Mouse (Mus musculus) heart, postnatal 10 days (tissue): ENCODE results near the gene Pdgfc. TPM values are rescaled to one million over a fixed set of nuclear protein-coding genes. Genes with fewer than 3 reads are reported as not detected.

Source experiments
- DNase-seq, 2 experiments: peaks; one replicate each; pipeline ENCODE4 v3.0.0; 2021
- intact Hi-C: fragments of 180-260 bp; cut with DNase I; formaldehyde crosslinking; loops from one replicate; pipeline ENCODE4 v1.15.1; 2025
- total RNA-seq, 2 experiments: library from RNA; stranded (reverse); gene quantifications; 2 replicates each; pipeline ENCODE4 v1.2.3; 2021

Gene Pdgfc
- total RNA-seq, 2 experiments from 2014 or later, result 2.5 TPM

- no peak for DNase-seq
- intact Hi-C loops, result no loop called here
These were observed 8.6 kb downstream of the Pdgfc start for GRCm38 (mm10) chr3:81044653-81045343.

DNA sequence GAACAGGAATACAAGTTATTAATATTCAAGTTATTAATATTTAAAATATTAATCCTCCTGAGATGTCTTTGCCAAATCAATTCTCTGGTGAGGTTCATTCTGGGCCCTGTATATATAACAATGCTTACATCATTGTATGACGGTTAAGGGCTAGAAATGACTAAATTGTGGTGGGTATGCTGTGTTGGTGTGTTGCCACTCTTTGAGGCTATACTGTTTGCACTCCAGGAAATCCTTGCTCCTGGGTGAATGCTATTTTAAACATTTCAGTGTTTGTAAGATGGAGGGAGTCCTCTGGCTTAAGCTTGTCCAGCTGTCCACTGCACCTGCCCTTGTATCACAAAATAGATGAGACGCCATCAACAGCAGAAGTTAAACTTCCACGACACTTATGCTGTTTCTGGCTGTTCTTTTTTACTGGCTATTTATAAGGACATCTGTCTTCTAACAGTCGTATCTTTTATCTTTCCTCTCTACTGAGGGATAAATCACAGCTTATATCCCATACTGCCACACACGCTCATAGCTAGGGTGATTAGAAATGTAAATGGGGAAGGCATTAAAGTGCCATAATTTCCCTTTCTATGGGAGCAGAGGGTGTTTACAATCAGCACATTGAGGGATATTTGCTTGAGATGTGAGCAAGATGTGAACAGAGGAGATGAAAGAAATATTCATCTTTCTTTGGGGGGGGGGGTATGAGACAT, 9.3 kb downstream of the Pdgfc start:
- intact Hi-C loops, result no loop called here
- no peak for DNase-seq

GRCm38 (mm10) chr3:81046652-81047607, 10.7 kb downstream of the Pdgfc start:
- intact Hi-C loops, result no loop called here
- DNase-seq, result no peak

DNA sequence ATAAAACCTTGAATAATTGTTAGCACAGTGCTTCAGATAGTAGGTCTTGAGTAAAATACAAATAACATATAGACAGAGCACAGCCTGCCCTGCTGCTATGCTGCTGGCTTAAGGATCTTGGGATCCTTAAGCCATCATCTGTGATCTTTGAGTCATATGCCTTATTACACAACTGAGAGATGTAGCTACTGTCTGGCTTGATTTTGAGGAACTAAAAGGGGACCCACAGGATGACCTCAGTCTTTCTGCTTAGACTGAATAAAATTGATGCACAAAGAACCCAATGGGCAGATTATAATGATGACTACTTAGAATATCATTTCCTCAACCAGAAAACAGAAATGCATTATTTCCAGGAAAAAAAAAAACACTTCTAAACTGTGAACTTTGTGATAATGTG, 15.3 kb downstream of the Pdgfc start:
- intact Hi-C loops, result no loop called here
- no peak for DNase-seq

DNA sequence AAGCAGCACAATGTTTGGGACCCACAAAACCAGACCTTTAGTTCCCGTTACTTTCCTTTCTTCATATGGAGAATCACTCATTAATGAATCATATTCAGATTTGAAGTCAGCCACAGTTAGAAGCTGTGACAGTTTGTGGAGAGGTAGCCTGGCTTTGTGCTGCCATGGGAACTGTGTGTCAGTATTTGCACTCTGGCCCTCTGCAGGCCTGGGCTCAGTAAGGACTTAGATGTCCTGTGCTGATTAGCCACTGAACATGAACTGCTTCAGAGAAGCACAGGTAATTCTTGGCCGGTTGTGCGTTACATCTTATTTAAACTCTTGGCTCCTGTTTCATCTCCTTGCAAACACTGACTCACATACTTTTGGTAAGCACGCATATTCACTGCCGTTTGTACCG, 16.2 kb downstream of the Pdgfc start:
- intact Hi-C loops, result no loop called here

DNA sequence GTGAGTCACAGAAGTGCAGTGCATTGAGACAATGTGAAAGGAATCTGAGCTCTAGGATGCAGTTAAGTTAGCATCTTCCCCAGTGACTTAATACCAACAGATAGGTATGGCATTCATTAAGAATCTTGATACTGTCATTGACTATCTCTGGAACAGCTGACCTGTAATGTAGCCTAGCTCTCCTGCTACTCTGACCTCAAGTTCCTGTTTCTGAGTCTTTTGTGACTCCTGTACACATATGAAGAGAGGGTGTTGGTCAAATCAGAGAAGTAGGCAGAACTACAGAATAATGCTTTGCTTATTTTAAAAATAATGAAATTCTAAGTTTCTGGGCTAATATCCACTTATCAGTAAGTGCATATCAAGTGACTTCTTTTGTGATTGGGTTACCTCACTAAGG, 17.9 kb downstream of the Pdgfc start:
- intact Hi-C loops, result no loop called here
- no peak for DNase-seq

More for the DNA sequence above, 16.2 kb downstream of the Pdgfc start:
- no peak for DNase-seq

DNA sequence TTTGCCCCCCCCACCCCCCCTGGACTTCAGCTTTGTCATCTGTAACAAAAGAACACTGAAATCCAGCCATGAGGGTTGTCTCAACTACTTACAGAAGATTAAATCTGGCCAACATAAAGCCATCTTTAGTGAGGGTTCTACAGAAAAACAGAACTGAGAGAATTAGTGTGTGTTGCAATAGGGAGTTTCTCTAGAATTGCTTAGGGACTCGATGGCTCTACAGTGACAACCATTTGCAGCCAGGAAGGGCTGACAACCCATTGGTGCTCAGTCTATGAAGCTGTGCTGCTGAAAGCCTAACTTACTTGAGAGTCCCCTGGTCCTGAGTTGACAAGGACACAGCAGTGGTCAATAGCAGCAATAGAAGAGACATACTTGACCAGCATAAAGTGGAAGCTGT, 21.5 kb downstream of the Pdgfc start:
- intact Hi-C loops, result no loop called here
- DNase-seq, result no peak

GRCm38 (mm10) chr3:81058527-81059031, 22.4 kb downstream of the Pdgfc start:
- intact Hi-C loops, result no loop called here
- DNase-seq, result no peak

- DNase-seq, result no peak
These were observed 32.3 kb downstream of the Pdgfc start for GRCm38 (mm10) chr3:81068550-81068949.

DNA sequence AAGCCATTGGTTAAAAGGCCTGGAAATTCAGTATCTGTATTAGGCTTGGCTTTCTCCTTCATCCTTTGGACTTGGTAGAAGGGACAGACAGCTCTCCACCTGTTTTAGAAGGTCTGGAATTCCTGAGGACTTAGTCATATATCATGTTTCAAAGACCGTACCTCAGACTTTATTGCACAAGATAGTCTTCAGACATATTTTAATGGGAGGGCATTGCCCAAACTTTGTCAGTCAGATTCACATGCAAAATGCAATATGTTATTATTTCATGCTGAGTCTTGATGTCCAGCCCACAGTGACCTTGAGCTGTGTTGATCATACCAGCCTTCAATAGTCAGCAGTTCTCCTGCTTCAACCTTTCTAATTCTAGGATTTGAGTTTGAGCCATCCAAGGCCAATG, 64.9 kb downstream of the Pdgfc start:
- intact Hi-C loops, result no loop called here
- no peak for DNase-seq

More at GRCm38 (mm10) chr3:81068550-81068949, 32.3 kb downstream of the Pdgfc start:
- intact Hi-C loops, result no loop called here

GRCm38 (mm10) chr3:81102158-81102876, 66.1 kb downstream of the Pdgfc start:
- intact Hi-C loops, result no loop called here
- no peak for DNase-seq

- DNase-seq, result no peak
- intact Hi-C loops, result no loop called here
These were observed 66.7 kb downstream of the Pdgfc start for GRCm38 (mm10) chr3:81102877-81103420.

- DNase-seq, result no peak
- intact Hi-C loops, result no loop called here
These were observed 71.3 kb downstream of the Pdgfc start for GRCm38 (mm10) chr3:81107515-81107914.

DNA sequence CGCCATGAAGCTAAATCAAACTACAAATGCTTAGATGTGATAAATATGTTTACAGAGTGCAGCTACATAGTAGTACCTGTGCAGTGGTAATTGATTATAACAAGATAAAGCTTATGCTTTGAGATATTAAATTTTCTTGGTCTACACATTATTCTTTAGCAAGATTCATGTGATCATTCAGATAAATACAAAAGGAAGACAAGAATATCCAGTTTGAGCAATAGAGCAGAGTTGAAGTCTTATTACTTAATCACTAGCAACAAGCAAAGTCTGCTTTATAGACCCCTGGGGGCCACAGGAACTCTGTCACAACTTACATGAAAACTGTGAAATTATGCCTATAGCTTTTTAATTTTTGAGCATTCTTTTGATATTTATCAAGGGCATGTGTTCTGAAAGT, 74.8 kb downstream of the Pdgfc start:
- intact Hi-C loops, result no loop called here
- DNase-seq, result no peak

- intact Hi-C loops, result no loop called here
- no peak for DNase-seq
These were observed 76.7 kb downstream of the Pdgfc start for GRCm38 (mm10) chr3:81112892-81113291.

- intact Hi-C loops, result no loop called here
- DNase-seq, result no peak
These were observed 84.4 kb downstream of the Pdgfc start for GRCm38 (mm10) chr3:81120664-81121063.

DNA sequence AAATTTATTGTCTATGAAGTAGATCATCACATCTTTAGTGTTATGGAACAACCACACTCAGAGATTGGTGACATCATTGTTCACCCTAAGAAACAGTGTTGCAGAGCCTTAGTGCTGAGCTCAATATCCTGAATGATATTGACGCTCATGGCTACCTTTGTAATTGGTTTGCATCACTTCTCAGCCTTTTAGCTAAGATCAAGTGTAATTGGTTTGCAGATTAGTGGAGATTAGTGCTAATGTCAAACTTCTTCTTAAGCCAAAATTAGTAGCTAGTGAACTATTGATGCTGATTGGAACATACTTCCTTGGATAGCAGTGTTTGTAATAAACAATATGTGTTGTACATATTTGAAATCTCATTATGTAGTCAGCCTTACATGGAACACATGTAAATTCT, 85.5 kb downstream of the Pdgfc start:
- DNase-seq, result no peak
- intact Hi-C loops, result no loop called here

DNA sequence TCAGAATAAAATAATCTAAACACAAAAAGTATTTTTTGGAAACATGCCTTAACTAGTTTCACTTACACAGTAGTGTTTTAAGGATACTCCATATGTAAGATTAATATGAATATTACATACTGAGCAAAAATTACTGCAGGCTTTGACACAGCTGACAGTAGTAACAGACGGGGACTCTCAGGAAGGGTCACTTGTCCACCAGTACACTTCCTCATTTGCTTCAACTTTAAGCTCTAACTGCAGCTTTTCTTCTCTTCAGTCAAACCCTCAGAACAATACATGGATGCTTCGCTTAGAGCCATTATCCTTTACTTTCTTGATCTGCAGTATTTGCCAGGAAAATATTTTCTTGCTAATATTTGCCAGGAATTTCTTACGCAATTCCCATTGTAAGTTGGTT, 87.2 kb downstream of the Pdgfc start:
- intact Hi-C loops, result no loop called here
- DNase-seq, result no peak

GRCm38 (mm10) chr3:81127013-81127412, 90.8 kb downstream of the Pdgfc start:
- intact Hi-C loops, result no loop called here
- DNase-seq, result no peak

DNA sequence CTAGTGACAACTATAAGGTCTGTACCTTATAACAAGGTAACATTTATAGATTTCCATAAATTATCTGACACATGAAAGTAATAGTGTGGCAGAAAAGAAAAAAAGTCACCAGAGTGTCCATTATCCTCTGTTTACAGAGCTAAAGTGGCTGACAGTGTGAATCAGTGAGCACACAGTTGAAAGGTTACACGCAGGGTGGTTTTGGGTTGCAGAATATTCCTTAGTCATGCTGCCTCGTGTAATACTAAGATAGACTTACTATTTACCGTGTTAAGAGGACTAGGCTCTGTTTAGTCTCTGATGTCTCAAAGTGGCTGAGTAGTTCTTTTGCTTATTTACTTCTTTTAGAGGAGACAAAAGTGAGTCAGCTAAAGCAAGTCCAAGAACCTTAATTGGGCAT, 100.8 kb downstream of the Pdgfc start:
- intact Hi-C loops, result no loop called here
- no peak for DNase-seq
